Mouse (Mus musculus): ENCODE results near the gene Timp4. TPM values are rescaled to one million over a fixed set of nuclear protein-coding genes. Genes with fewer than 3 reads are reported as not detected.
"Not testable (repeated sequence)": the region's sequence is repeated elsewhere in the genome, so short reads cannot be mapped to it uniquely, and the experiment has no call there.

The Timp4 gene
- polyA plus RNA-seq, 1 experiment from 2014 or later = 1.5 TPM

DNA sequence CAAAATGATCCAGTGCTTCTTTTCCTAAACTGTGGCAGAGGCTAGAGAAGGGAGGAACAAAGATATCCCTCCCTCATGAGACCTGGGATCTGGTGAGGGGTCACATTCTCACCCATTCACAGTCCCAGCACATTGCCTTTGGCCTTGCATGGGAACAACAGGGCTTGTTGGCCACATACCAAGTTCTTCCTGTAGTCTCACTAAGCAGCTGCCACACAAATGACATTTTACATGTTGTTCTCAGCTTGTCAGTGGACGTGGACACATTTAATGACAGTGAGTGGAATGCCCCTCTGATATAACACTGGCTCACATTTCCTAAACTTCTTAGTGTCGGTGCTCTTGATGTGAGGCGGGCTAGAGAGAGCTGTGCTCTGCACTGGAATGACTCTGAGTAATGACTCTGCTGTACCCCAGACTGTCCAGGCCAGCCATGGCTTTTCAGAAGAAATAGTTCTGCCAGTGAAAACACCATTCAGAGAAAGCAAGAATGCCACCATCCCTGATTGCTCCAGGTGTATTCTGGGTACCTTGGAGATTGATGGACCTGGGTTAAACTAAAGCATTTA, 10.8 kb downstream of the Timp4 start:
- no peak overlapping the region for H3K27ac ChIP-seq (ENCODE audit: low read depth, low read length)
- H3K4me1 ChIP-seq (ENCODE audit: control insufficient read depth, insufficient read depth, low read length) = no peaks in the 10 kb centered on the region
- ATAC-seq = no peak
- no peaks in the 10 kb centered on the region for H3K27me3 ChIP-seq (replicated peaks; ENCODE audit: control insufficient read depth, insufficient read depth, low read length)
- H3K9me3 ChIP-seq (replicated peaks; ENCODE audit: control insufficient read depth, low read length) = no peaks in the 10 kb centered on the region
- peak; percentile 27 for DNase-seq (ENCODE audit: low spot score)
- no peak overlapping the region for H3K9ac ChIP-seq (ENCODE audit: low read length)
- 49% methylated on average over 3 of the region's 3 CpGs for WGBS
- H3K4me2 ChIP-seq (ENCODE audit: low read length) = no peak overlapping the region
- H3K36me3 ChIP-seq (ENCODE audit: control insufficient read depth, insufficient read depth, low read length) = 0 out of 2 replicates have a peak, but pooled peaks cover 4% of the 10 kb centered on the region
- no peak overlapping the region for H3K4me3 ChIP-seq (ENCODE audit: low read depth, low read length)

DNA sequence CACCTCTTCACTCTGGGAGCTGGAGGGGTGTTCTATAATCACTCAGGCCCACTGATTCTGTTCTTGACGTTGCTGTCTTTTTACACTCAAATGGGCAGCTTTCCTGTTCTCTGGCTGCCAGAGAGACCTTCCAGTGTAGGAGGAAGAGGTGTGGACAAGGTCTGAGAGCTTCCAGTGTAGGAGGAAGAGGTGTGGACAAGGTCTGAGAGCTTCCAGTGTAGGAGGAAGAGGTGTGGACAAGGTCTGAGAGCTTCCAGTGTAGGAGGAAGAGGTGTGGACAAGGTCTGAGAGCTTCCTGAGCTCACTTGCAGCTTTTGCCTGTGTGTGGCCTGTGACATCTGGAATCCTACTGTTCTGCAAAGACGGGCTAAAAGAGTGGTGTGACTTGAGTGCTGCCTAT, 11.6 kb downstream of the Timp4 start:
- WGBS = 45% methylated on average over 2 of the region's 2 CpGs
- H3K36me3 ChIP-seq (ENCODE audit: control insufficient read depth, insufficient read depth, low read length); H3K4me1 ChIP-seq (ENCODE audit: control insufficient read depth, insufficient read depth, low read length); H3K4me2 ChIP-seq (ENCODE audit: low read length); H3K27me3 ChIP-seq (replicated peaks; ENCODE audit: control insufficient read depth, insufficient read depth, low read length); H3K9me3 ChIP-seq (replicated peaks; ENCODE audit: control insufficient read depth, low read length); DNase-seq (ENCODE audit: low spot score); H3K9ac ChIP-seq (ENCODE audit: low read length); H3K4me3 ChIP-seq (ENCODE audit: low read depth, low read length); ATAC-seq; H3K27ac ChIP-seq (ENCODE audit: low read depth, low read length): not testable (repeated sequence)

DNA sequence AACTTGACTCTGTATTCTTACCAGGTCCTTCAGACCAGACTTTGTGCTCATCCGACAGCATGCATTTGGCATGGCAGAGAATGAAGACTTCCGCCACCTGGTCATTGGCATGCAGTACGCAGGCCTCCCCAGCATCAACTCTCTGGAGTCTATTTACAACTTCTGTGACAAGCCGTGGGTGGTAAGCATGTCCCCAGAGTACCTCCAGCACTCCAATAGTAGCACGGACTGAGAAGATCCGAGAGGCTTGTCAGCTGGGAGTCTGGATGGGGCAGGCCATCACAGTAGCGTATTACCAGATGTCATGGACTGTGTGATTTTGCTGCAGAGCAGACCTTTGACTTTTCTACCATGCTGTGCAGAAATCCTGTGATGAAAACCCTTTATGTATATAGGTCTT, 12.7 kb downstream of the Timp4 start:
- Histone ChIP-seq H3K36me3 (ENCODE audit: control insufficient read depth, insufficient read depth, low read length) (no peaks in the 10 kb centered on the region), H3K4me1 (ENCODE audit: control insufficient read depth, insufficient read depth, low read length) (no peaks in the 10 kb centered on the region), H3K4me3 (ENCODE audit: low read depth, low read length) (no peak overlapping the region), H3K9me3 (replicated peaks; ENCODE audit: control insufficient read depth, low read length) (no peaks in the 10 kb centered on the region), H3K9ac (ENCODE audit: low read length) (no peak overlapping the region), H3K27ac (ENCODE audit: low read depth, low read length) (no peak overlapping the region), H3K4me2 (ENCODE audit: low read length) (no peak overlapping the region), H3K27me3 (replicated peaks; ENCODE audit: control insufficient read depth, insufficient read depth, low read length) (no peaks in the 10 kb centered on the region)
- DNase-seq (ENCODE audit: low spot score) (no peak), ATAC-seq (no peak)
- WGBS = 85% methylated on average over 7 of the region's 7 CpGs

DNA sequence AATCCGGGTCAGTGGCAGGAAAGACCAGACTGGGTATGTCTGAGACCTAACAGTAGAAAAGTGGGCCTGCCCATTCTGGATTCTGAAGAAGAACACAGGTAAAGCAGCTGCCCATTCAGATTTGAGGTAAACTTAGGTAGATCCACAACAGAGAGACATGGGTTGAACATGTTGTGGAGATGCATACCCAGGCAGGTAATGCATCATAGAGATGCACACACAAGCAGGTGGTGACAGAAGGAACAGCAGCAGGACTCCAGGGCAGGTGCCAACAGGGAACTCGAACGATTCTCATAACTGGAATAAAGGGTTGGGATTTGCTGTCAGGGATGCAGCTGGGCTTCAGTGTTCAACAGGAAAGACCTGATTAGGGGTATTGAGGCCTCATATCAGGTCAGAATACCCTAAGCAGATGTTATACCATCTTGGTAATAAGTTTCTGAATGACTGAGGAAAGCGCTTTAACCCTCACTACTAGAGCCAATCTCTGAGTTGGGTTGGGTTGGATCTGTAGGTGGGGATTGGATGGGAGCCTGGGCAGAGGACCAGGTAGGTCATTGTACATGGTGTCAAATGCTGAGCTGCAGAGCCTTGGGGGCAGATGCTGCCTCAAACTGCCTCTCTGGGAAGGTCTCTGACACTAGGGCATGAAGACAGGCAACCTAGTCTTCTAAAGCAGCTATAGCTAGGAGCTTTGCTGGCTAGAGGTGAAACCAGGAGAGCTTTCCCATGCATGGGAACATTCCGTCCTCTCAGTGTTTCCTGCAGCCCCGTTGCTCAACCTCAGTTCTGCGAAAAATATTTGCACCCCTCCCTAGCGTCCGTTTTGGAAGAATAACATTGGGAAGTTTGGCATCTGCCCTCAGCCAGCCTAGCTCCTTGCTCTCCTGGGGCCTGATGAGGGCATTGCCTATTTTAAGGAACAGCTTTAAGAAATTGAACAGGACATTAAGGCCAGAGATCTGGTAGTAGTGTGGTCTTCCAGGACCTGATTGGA, 13.7 kb downstream of the Timp4 start:
- H3K4me1 ChIP-seq (ENCODE audit: control insufficient read depth, insufficient read depth, low read length) = no peaks in the 10 kb centered on the region
- H3K36me3 ChIP-seq (ENCODE audit: control insufficient read depth, insufficient read depth, low read length) = no peaks in the 10 kb centered on the region
- no peak overlapping the region for H3K4me3 ChIP-seq (ENCODE audit: low read depth, low read length)
- ATAC-seq = no peak
- no peak overlapping the region for H3K27ac ChIP-seq (ENCODE audit: low read depth, low read length)
- 87% methylated on average over 9 of the region's 9 CpGs for WGBS
- no peak for DNase-seq (ENCODE audit: low spot score)
- H3K9ac ChIP-seq (ENCODE audit: low read length) = no peak overlapping the region
- no peaks in the 10 kb centered on the region for H3K27me3 ChIP-seq (replicated peaks; ENCODE audit: control insufficient read depth, insufficient read depth, low read length)
- no peak overlapping the region for H3K4me2 ChIP-seq (ENCODE audit: low read length)
- no peaks in the 10 kb centered on the region for H3K9me3 ChIP-seq (replicated peaks; ENCODE audit: control insufficient read depth, low read length)

DNA sequence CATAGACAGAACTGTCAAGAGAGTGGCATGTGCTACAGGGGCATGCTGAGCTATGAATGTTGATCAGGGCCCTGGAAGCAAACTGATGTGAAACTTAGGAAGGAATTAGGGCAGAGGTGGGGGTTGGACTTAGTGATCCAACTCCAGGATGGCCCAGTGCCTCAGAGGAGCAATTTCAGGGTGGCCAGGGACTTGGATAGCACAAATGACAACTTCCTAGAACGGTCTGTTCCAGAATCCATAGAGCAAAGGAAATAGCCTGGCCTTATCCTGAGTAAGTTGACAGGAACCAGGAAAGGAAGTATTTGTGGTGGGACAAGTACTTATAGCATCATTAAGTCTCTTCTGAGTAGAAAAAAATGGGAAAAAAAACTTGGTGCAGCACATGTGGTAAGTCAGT, 19.4 kb downstream of the Timp4 start:
- 96% methylated on average over 1 of the region's 1 CpGs for WGBS
- Histone ChIP-seq H3K9me3 (replicated peaks; ENCODE audit: control insufficient read depth, low read length) (no peaks in the 10 kb centered on the region), H3K4me2 (ENCODE audit: low read length) (no peak overlapping the region), H3K9ac (ENCODE audit: low read length) (no peak overlapping the region), H3K27me3 (replicated peaks; ENCODE audit: control insufficient read depth, insufficient read depth, low read length) (no peaks in the 10 kb centered on the region), H3K4me1 (ENCODE audit: control insufficient read depth, insufficient read depth, low read length) (no peaks in the 10 kb centered on the region), H3K27ac (ENCODE audit: low read depth, low read length) (no peak overlapping the region), H3K4me3 (ENCODE audit: low read depth, low read length) (no peak overlapping the region), H3K36me3 (ENCODE audit: control insufficient read depth, insufficient read depth, low read length) (no peaks in the 10 kb centered on the region)
- DNase-seq (ENCODE audit: low spot score) = no peak
- no peak for ATAC-seq

DNA sequence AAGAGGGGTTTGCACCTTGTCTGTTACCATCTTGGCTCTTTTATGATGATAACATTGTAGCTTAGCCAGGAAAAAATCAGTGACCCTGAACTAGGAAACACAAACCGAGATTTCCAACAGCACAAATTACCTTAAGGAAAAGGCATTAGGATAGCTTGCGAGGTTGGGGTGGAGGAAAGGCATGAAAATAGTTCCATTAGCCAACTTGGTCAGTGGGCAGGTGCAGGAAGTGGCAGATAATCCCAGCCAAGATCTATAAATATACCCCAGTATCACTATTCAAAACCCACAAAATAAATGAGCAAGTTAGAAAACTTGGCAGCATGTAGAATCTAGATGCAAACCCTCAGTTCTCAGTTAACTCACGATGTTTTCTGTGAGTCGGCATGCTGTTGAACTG, 20.2 kb downstream of the Timp4 start:
- H3K4me3 ChIP-seq (ENCODE audit: low read depth, low read length) = no peak overlapping the region
- no peak for DNase-seq (ENCODE audit: low spot score)

DNA sequence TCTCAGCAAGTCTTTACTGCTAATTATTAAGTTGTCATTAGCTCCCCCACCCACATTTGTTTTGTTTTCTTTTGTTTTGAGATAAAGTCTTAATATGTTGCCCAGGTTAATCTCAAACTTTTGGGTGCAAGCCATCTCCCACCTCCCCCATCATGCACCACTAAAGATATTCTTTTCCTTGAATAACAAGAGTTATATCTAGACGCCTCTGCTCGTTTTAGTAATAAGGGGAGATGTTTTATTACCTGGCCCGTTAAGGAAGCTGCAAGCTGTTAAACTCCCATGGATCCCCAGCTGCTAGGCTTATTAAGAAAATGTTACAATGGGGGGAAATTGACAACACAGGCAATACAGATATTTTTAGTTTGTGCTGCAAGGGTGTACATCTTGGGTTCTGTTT, 21.4 kb downstream of the Timp4 start:
- H3K27ac ChIP-seq (ENCODE audit: low read depth, low read length) = no peak overlapping the region
- H3K4me2 ChIP-seq (ENCODE audit: low read length) = no peak overlapping the region
- 58% methylated on average over 3 of the region's 3 CpGs for WGBS
- H3K9me3 ChIP-seq (replicated peaks; ENCODE audit: control insufficient read depth, low read length) = no peaks in the 10 kb centered on the region
- H3K27me3 ChIP-seq (replicated peaks; ENCODE audit: control insufficient read depth, insufficient read depth, low read length) = no peaks in the 10 kb centered on the region
- no peaks in the 10 kb centered on the region for H3K36me3 ChIP-seq (ENCODE audit: control insufficient read depth, insufficient read depth, low read length)
- no peaks in the 10 kb centered on the region for H3K4me1 ChIP-seq (ENCODE audit: control insufficient read depth, insufficient read depth, low read length)
- no peak for ATAC-seq
- no peak for DNase-seq (ENCODE audit: low spot score)
- H3K9ac ChIP-seq (ENCODE audit: low read length) = no peak overlapping the region
- no peak overlapping the region for H3K4me3 ChIP-seq (ENCODE audit: low read depth, low read length)

More for the DNA sequence above, 20.2 kb downstream of the Timp4 start:
- Histone ChIP-seq H3K27me3 (replicated peaks; ENCODE audit: control insufficient read depth, insufficient read depth, low read length) (no peaks in the 10 kb centered on the region), H3K4me2 (ENCODE audit: low read length) (no peak overlapping the region), H3K9me3 (replicated peaks; ENCODE audit: control insufficient read depth, low read length) (no peaks in the 10 kb centered on the region), H3K9ac (ENCODE audit: low read length) (no peak overlapping the region), H3K4me1 (ENCODE audit: control insufficient read depth, insufficient read depth, low read length) (no peaks in the 10 kb centered on the region), H3K36me3 (ENCODE audit: control insufficient read depth, insufficient read depth, low read length) (no peaks in the 10 kb centered on the region), H3K27ac (ENCODE audit: low read depth, low read length) (no peak overlapping the region)
- ATAC-seq = no peak
- 81% methylated on average over 4 of the region's 4 CpGs for WGBS

DNA sequence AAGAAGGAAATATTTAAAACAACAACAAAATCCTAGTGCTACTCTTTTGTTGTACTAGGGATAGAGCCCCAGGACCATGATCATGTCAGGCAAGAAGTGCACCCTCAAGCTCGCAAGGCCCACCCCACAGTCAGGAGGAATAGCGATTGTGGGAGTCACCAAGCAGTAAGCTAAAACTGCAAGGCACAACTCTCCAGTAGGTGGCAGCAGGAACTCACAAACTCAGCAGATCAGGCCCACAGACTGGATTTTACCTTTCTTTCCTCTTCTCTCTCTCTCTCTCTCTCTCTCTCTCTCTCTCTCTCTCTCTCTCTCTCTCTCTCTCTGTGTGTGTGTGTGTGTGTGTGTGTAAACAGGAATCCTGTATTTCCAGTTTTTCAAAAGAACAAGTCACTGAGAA, 24.5 kb downstream of the Timp4 start:
- no peak overlapping the region for H3K27ac ChIP-seq (ENCODE audit: low read depth, low read length)
- ATAC-seq = peak; percentile 54
- H3K36me3 ChIP-seq (ENCODE audit: control insufficient read depth, insufficient read depth, low read length) = no peaks in the 10 kb centered on the region
- H3K9me3 ChIP-seq (replicated peaks; ENCODE audit: control insufficient read depth, low read length) = no peaks in the 10 kb centered on the region
- H3K4me3 ChIP-seq (ENCODE audit: low read depth, low read length) = no peak overlapping the region
- no peak overlapping the region for H3K4me2 ChIP-seq (ENCODE audit: low read length)
- H3K4me1 ChIP-seq (ENCODE audit: control insufficient read depth, insufficient read depth, low read length) = no peaks in the 10 kb centered on the region
- DNase-seq (ENCODE audit: low spot score) = peak; percentile 91
- 2% methylated on average over 2 of the region's 2 CpGs for WGBS
- H3K27me3 ChIP-seq (replicated peaks; ENCODE audit: control insufficient read depth, insufficient read depth, low read length) = no peaks in the 10 kb centered on the region
- H3K9ac ChIP-seq (ENCODE audit: low read length) = no peak overlapping the region

DNA sequence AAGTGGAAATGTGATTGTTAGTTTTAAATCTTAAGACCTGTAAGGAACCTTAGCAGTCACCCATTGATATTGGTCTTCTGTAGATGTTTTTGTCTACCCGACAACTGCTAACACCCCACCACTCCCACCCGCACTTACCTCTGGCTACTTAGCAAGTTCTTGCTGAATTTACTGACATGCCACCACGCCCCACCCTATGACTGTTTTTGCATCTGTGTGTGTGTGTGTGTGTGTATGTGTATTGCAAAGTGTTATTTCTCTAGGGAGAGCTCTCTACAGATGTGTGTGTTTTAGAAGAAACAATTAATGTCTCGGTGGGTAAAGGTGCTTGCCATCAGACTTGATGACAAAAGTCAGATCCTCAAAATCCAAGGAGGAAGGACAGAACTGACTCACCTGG, 25.0 kb downstream of the Timp4 start, which contains the start of gene Gm17482:
Gene Gm17482 (plus strand): TSS at position 301 of the 400 bp plus-strand sequence.
- Histone ChIP-seq H3K4me3 (ENCODE audit: low read depth, low read length) (no peak within 1 kb of the TSS), H3K9me3 (replicated peaks; ENCODE audit: control insufficient read depth, low read length) (no peaks in the 10 kb centered on the region), H3K9ac (ENCODE audit: low read length) (no peak within 1 kb of the TSS), H3K36me3 (ENCODE audit: control insufficient read depth, insufficient read depth, low read length) (no peaks in the 10 kb centered on the region), H3K27ac (ENCODE audit: low read depth, low read length) (no peak within 1 kb of the TSS), H3K27me3 (replicated peaks; ENCODE audit: control insufficient read depth, insufficient read depth, low read length) (no peaks in the 10 kb centered on the region), H3K4me1 (ENCODE audit: control insufficient read depth, insufficient read depth, low read length) (no peaks in the 10 kb centered on the region), H3K4me2 (ENCODE audit: low read length) (no peak within 1 kb of the TSS)
- ATAC-seq (no peak), DNase-seq (ENCODE audit: low spot score) (no peak)
- WGBS = 62% methylated on average over 4 of the region's 4 CpGs
